ENCODE assay signal across 18 mouse cellular contexts in genomic region chr1:132346951-132347350, GRCm38 (mm10). TPM values are rescaled to one million over a fixed set of nuclear protein-coding genes. Genes with fewer than 3 reads are reported as not detected.
DNase-seq lines count a peak whose midpoint lies in the region; ATAC-seq lines count a peak whose summit lies in the region.
"Had no signal": no experiment of that assay in that cellular context is flagged by ENCODE, and none has a peak within 500 bp of the region (broad histone marks: within the 10 kb centered on the region; RNA-seq: fewer than 3 reads in every experiment).

No protein-coding gene starts in this region.

- no peak overlapping the region for H3K4me3 ChIP-seq in heart, embryonic 14.5 days (ENCODE audit: control insufficient read depth in 1 of 2, insufficient read depth in 1 of 2, low read depth in 1 of 2, low read length in 2 of 2)
- no peak overlapping the region for H3K4me3 ChIP-seq in kidney, embryonic 16.5 days (ENCODE audit: low read length)
- no peak overlapping the region for H3K4me3 ChIP-seq in liver, embryonic 13.5 days (replicated peaks)
- H3K4me3 ChIP-seq: hindbrain, embryonic 13.5 days; layer of hippocampus, adult 2 months; limb, embryonic 12.5 days; midbrain, embryonic 13.5 days had no signal

- H3K36me3 ChIP-seq in heart, embryonic 14.5 days (ENCODE audit: control insufficient read depth, insufficient read depth, low read length), result no peaks in the 10 kb centered on the region
- H3K36me3 ChIP-seq in kidney, embryonic 16.5 days (ENCODE audit: insufficient read depth, low read length), result no peaks in the 10 kb centered on the region
- no peaks in the 10 kb centered on the region for H3K36me3 ChIP-seq in liver, embryonic 13.5 days
- H3K36me3 ChIP-seq: hindbrain, embryonic 13.5 days; limb, embryonic 12.5 days; midbrain, embryonic 13.5 days had no signal

- no peak overlapping the region for H3K4me2 ChIP-seq in heart, embryonic 14.5 days (ENCODE audit: low read length)
- H3K4me2 ChIP-seq in kidney, embryonic 16.5 days (replicated peaks; ENCODE audit: low read depth, low read length), result no peak overlapping the region
- no peak overlapping the region for H3K4me2 ChIP-seq in liver, embryonic 13.5 days
- H3K4me2 ChIP-seq: hindbrain, embryonic 13.5 days; limb, embryonic 12.5 days; lung, embryonic 14.5 days; midbrain, embryonic 13.5 days had no signal

- H3K9ac ChIP-seq in heart, embryonic 14.5 days (ENCODE audit: low read length), result no peak overlapping the region
- no peak overlapping the region; the same call in 1 of the 2 replicates for H3K9ac ChIP-seq in kidney, embryonic 16.5 days (replicated peaks; ENCODE audit: low read length)
- H3K9ac ChIP-seq in liver, embryonic 13.5 days, result no peak overlapping the region
- H3K9ac ChIP-seq: hindbrain, embryonic 13.5 days; limb, embryonic 12.5 days; lung, embryonic 14.5 days; midbrain, embryonic 13.5 days had no signal

- intact Hi-C loops in heart, postnatal 36 days (cut with DNase I), result no loop called here
- intact Hi-C loops in left cerebral cortex, postnatal 10 days (cut with DNase I), result no loop called here
- intact Hi-C loops in left cerebral cortex, postnatal 36 days (cut with DNase I), result no loop called here

- no peaks in the 10 kb centered on the region for H3K27me3 ChIP-seq in heart, embryonic 14.5 days (ENCODE audit: control insufficient read depth, insufficient read depth, low read length)
- H3K27me3 ChIP-seq in kidney, embryonic 16.5 days (ENCODE audit: insufficient read depth, low read length), result no peaks in the 10 kb centered on the region
- H3K27me3 ChIP-seq in liver, embryonic 13.5 days, result 0 out of 2 replicates have a peak, but pooled peaks cover 6% of the 10 kb centered on the region
- H3K27me3 ChIP-seq: hindbrain, embryonic 13.5 days; limb, embryonic 12.5 days; midbrain, embryonic 13.5 days had no signal

- no peak for DNase-seq in heart, postnatal 36 days
- DNase-seq in kidney, adult 11 months, result no peak
- DNase-seq in NIH3T3 (ENCODE audit: low read depth), result peak; percentile 30
- no peak for DNase-seq in liver, embryonic 13.5 days
- no peak for DNase-seq in left cerebral cortex, postnatal 10 days (ENCODE audit: extremely low spot score in 1 of 2, low spot score in 2 of 2)
- DNase-seq in left cerebral cortex, postnatal 36 days (ENCODE audit: low spot score in 2 of 2), result no peak
- DNase-seq: cerebellum, postnatal 25 days; lung, embryonic 14.5 days; thymus, postnatal 4 days had no signal

- peak overlapping the region; percentile 1 to 79; a peak in 3 of 4 replicates for H3K27ac ChIP-seq in heart, embryonic 14.5 days (replicated peaks in 1 of 2; ENCODE audit: control insufficient read depth in 1 of 2, insufficient read depth in 1 of 2, low read depth in 2 of 2, low read length in 2 of 2)
- no peak overlapping the region; the same call in 1 of the 2 replicates for H3K27ac ChIP-seq in kidney, embryonic 16.5 days (ENCODE audit: low read length)
- 0 out of 2 replicates have a peak overlapping the region, but pooled peaks have one; percentile 55 for H3K27ac ChIP-seq in liver, embryonic 13.5 days
- H3K27ac ChIP-seq: hindbrain, embryonic 13.5 days; layer of hippocampus, adult 2 months; limb, embryonic 12.5 days; macrophage; midbrain, embryonic 13.5 days had no signal

- peaks cover 7 to 13% of the 10 kb centered on the region in 2 experiments; a peak in 3 of 4 replicates for H3K4me1 ChIP-seq in heart, embryonic 14.5 days (ENCODE audit: control insufficient read depth in 2 of 2, insufficient read depth in 2 of 2, low read length in 2 of 2)
- peaks cover 19% of the 10 kb centered on the region; the same call in 1 of the 2 replicates for H3K4me1 ChIP-seq in kidney, embryonic 16.5 days (ENCODE audit: insufficient read depth, low read length)
- H3K4me1 ChIP-seq in liver, embryonic 13.5 days (replicated peaks), result peaks cover 16% of the 10 kb centered on the region
- H3K4me1 ChIP-seq: hindbrain, embryonic 13.5 days; limb, embryonic 12.5 days; midbrain, embryonic 13.5 days had no signal

- 0 out of 2 replicates have a peak, but pooled peaks cover 6% of the 10 kb centered on the region for H3K9me3 ChIP-seq in heart, embryonic 14.5 days (ENCODE audit: control insufficient read depth, low read length)
- H3K9me3 ChIP-seq in kidney, embryonic 16.5 days (ENCODE audit: low read length), result peaks cover 6% of the 10 kb centered on the region; the same call in 1 of the 2 replicates
- H3K9me3 ChIP-seq in liver, embryonic 13.5 days (replicated peaks), result peaks cover 6% of the 10 kb centered on the region
- H3K9me3 ChIP-seq: hindbrain, embryonic 13.5 days had no signal

- no peak for ATAC-seq in heart, embryonic 14.5 days (ENCODE audit: insufficient number of reproducible peaks, insufficient read depth, low FRiP score, low read depth)
- 0 out of 2 replicates have a peak, but pooled peaks have one; percentile 17 for ATAC-seq in kidney, embryonic 16.5 days (ENCODE audit: low FRiP score, low TSS enrichment)
- no peak for ATAC-seq in liver, embryonic 13.5 days (ENCODE audit: low read depth)
- ATAC-seq: forebrain, embryonic 14.5 days; midbrain, embryonic 13.5 days had no signal

RNA-seq across cellular contexts. Expression of gene Nuak2, which starts 31.0 kb away (rescaled TPM):
- polyA plus RNA-seq in heart, embryonic 14.5 days (2014; fragmentation: Nextera tagmentation; extraction: Ambion mirVana), result 1.5 and 2.2 TPM in 2 replicates
- 1 to 10 TPM; 3.7 to 3.8 TPM for total RNA-seq in heart, postnatal 36 days (2021)
- polyA plus RNA-seq in kidney, embryonic 16.5 days (2015; fragmentation: Nextera tagmentation; extraction: Ambion mirVana), result 4.3 and 5.5 TPM in 2 replicates
- polyA plus RNA-seq in liver, embryonic 13.5 days (2015; fragmentation: Nextera tagmentation; extraction: Ambion mirVana), result 1.6 and 1.8 TPM in 2 replicates
- total RNA-seq in left cerebral cortex, postnatal 10 days (2021), result 1 to 10 TPM; 1.1 to 1.3 TPM
- 1 to 10 TPM in 1 of 2 experiments, under 1 TPM in 1; 0.62 to 1.6 TPM for total RNA-seq in left cerebral cortex, postnatal 36 days (2021)

RNA-seq across cellular contexts. Expression of gene Tmcc2, which starts 44.1 kb away (rescaled TPM):
- 8.1 and 10.1 TPM in 2 replicates for polyA plus RNA-seq in heart, embryonic 14.5 days (2014; fragmentation: Nextera tagmentation; extraction: Ambion mirVana)
- 10 to 100 TPM; 18.2 to 19.7 TPM for total RNA-seq in heart, postnatal 36 days (2021)
- polyA plus RNA-seq in kidney, embryonic 16.5 days (2015; fragmentation: Nextera tagmentation; extraction: Ambion mirVana), result 8.3 and 8.6 TPM in 2 replicates
- polyA plus RNA-seq in liver, embryonic 13.5 days (2015; fragmentation: Nextera tagmentation; extraction: Ambion mirVana), result 456 and 511 TPM in 2 replicates
- total RNA-seq in left cerebral cortex, postnatal 10 days (2021), result 100 to 1,000 TPM; 141 to 143 TPM
- total RNA-seq in left cerebral cortex, postnatal 36 days (2021), result 100 to 1,000 TPM; 171 to 173 TPM

RNA-seq across cellular contexts. Expression of gene Klhdc8a, which starts 48.5 kb away (rescaled TPM):
- polyA plus RNA-seq in heart, embryonic 14.5 days (2014; fragmentation: Nextera tagmentation; extraction: Ambion mirVana), result 0.50 and 1.5 TPM in 2 replicates
- 10 to 100 TPM; 14.3 to 19.1 TPM for total RNA-seq in heart, postnatal 36 days (2021)
- polyA plus RNA-seq in kidney, embryonic 16.5 days (2015; fragmentation: Nextera tagmentation; extraction: Ambion mirVana), result 1.8 and 2.1 TPM in 2 replicates
- 0.03 and 0.06 TPM in 2 replicates for polyA plus RNA-seq in liver, embryonic 13.5 days (2015; fragmentation: Nextera tagmentation; extraction: Ambion mirVana)
- 10 to 100 TPM; 18.4 to 19.8 TPM for total RNA-seq in left cerebral cortex, postnatal 10 days (2021)
- total RNA-seq in left cerebral cortex, postnatal 36 days (2021), result 10 to 100 TPM; 11.0 to 13.6 TPM
- total RNA-seq: neutrophil, adult 5-6 weeks had no signal
- polyA plus RNA-seq: macrophage had no signal

Comparison
In these comparisons a context has a peak if more than half of its experiments do, and no peak if none do; other contexts are left out.
1. RNA of gene Tmcc2, which starts 44.1 kb away (total RNA-seq): 171 to 173 TPM in left cerebral cortex, postnatal 36 days and 141 to 143 TPM in left cerebral cortex, postnatal 10 days; 18.2 to 19.7 TPM in heart, postnatal 36 days; every median in the first group is over 4 times any median in the second.